Mouse (Mus musculus): ENCODE measurements around the gene Slc12a8. TPM values are rescaled to one million over a fixed set of nuclear protein-coding genes. Genes with fewer than 3 reads are reported as not detected.

Gene Slc12a8
- polyA plus RNA-seq, 2 experiments: 0.94 to 0.97 TPM

GRCm38 (mm10) chr16:33676347-33677312 lies 159.5 kb downstream of the Slc12a8 start:
- Histone ChIP-seq H3K4me3 (replicated peaks; ENCODE audit: low read length) (no peak overlapping the region), H3K9me3 (ENCODE audit: control insufficient read depth, low read length) (no peaks in the 10 kb centered on the region), H3K9ac (ENCODE audit: low read depth, low read length, severe bottlenecking) (no peak overlapping the region), H3K4me1 (ENCODE audit: control insufficient read depth, insufficient read depth, low read length) (no peaks in the 10 kb centered on the region), H3K27me3 (ENCODE audit: control insufficient read depth, insufficient read depth, low read length) (no peaks in the 10 kb centered on the region), H3K4me2 (replicated peaks; ENCODE audit: low read depth, low read length, severe bottlenecking) (no peak overlapping the region), H3K36me3 (ENCODE audit: control insufficient read depth, insufficient read depth, low read length) (no peaks in the 10 kb centered on the region), H3K27ac (replicated peaks; ENCODE audit: low read depth, low read length) (no peak overlapping the region)
- ATAC-seq (ENCODE audit: low FRiP score, low read depth): no peak
- WGBS: 71% methylated on average over 7 of the region's 7 CpGs
- no peak for TF ChIP-seq POLR2A (IDR thresholded peaks at IDR 0.05; ENCODE audit: borderline replicate concordance, extremely low read depth, insufficient read depth, insufficient read length)
- no peak for DNase-seq (ENCODE audit: low spot score)

DNA sequence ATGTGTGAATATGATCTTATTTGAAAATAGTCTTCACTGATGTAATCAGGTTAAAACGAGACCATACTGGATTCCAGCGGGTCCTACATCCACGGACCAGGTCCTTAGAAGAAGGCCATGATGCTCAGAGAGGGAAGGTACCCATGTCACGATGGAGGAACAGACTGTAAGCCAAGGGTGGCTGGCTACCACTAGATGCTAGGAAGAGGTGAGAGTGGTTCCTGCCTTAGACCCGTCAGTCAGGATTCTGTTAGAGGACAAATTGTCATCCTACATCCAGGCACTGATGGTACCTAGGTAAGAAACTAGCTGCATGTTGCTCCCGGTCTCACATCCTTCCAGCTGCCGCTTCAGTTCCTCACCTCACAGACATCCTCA lies 160.2 kb downstream of the Slc12a8 start:
- Histone ChIP-seq H3K27me3 (ENCODE audit: control insufficient read depth, insufficient read depth, low read length) (no peaks in the 10 kb centered on the region), H3K4me3 (replicated peaks; ENCODE audit: low read length) (no peak overlapping the region), H3K4me2 (replicated peaks; ENCODE audit: low read depth, low read length, severe bottlenecking) (no peak overlapping the region), H3K9ac (ENCODE audit: low read depth, low read length, severe bottlenecking) (no peak overlapping the region), H3K9me3 (ENCODE audit: control insufficient read depth, low read length) (no peaks in the 10 kb centered on the region), H3K27ac (replicated peaks; ENCODE audit: low read depth, low read length) (no peak overlapping the region), H3K36me3 (ENCODE audit: control insufficient read depth, insufficient read depth, low read length) (no peaks in the 10 kb centered on the region), H3K4me1 (ENCODE audit: control insufficient read depth, insufficient read depth, low read length) (no peaks in the 10 kb centered on the region)
- 88% methylated on average over 7 of the region's 7 CpGs for WGBS
- no peak for TF ChIP-seq POLR2A (IDR thresholded peaks at IDR 0.05; ENCODE audit: borderline replicate concordance, extremely low read depth, insufficient read depth, insufficient read length)
- no peak for ATAC-seq (ENCODE audit: low FRiP score, low read depth)
- DNase-seq (ENCODE audit: low spot score): no peak

DNA sequence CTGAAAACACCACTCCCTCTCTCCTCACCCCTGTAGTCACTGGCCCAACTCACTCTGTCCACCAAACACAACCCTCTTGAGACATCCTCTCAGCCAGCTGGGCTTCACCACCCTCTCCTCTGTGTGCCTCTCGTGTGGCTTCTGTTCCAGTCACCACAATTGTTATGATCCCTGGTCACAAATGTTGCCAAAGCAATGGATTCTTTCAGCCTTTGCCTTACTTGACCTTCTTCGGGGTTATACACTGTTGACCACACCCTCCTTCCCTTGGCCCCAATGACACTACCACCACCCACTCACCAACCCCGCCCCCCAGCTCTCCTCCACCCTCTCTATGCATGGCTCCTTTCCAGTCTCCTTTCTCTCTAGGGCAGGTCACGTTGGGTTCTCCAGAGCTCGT lies 160.8 kb downstream of the Slc12a8 start:
- H3K4me2 ChIP-seq (replicated peaks; ENCODE audit: low read depth, low read length, severe bottlenecking): no peak overlapping the region
- no peak overlapping the region for H3K9ac ChIP-seq (ENCODE audit: low read depth, low read length, severe bottlenecking)
- no peaks in the 10 kb centered on the region for H3K27me3 ChIP-seq (ENCODE audit: control insufficient read depth, insufficient read depth, low read length)
- 84% methylated on average over 5 of the region's 5 CpGs for WGBS
- ATAC-seq (ENCODE audit: low FRiP score, low read depth) (no peak), DNase-seq (ENCODE audit: low spot score) (no peak)
- TF ChIP-seq POLR2A (IDR thresholded peaks at IDR 0.05; ENCODE audit: borderline replicate concordance, extremely low read depth, insufficient read depth, insufficient read length): no peak
- H3K9me3 ChIP-seq (ENCODE audit: control insufficient read depth, low read length): no peaks in the 10 kb centered on the region
- no peak overlapping the region for H3K27ac ChIP-seq (replicated peaks; ENCODE audit: low read depth, low read length)
- no peaks in the 10 kb centered on the region for H3K36me3 ChIP-seq (ENCODE audit: control insufficient read depth, insufficient read depth, low read length)
- H3K4me1 ChIP-seq (ENCODE audit: control insufficient read depth, insufficient read depth, low read length): no peaks in the 10 kb centered on the region
- H3K4me3 ChIP-seq (replicated peaks; ENCODE audit: low read length): no peak overlapping the region

DNA sequence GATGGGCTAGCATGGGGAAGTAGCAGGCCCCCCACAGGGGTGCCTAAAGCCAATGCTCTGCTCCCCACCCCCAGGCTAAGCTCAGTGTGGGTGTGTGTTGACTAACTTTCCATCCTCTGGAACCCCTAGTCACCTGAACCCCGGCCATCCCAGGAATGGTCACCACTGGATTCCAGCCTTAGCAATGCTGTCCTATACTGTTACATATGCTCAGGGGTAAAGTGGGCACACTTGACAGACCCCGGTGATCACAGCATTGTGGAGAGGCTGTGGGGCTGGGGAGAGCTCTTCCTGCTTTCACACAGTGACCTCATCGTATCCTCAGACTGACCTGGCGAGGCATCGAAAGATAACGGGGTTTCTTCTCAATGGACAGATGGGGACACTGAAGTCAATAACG lies 163.1 kb downstream of the Slc12a8 start:
- WGBS: 90% methylated on average over 7 of the region's 7 CpGs

GRCm38 (mm10) chr16:33680816-33681215 lies 163.7 kb downstream of the Slc12a8 start:
- no peak for TF ChIP-seq POLR2A (IDR thresholded peaks at IDR 0.05; ENCODE audit: borderline replicate concordance, extremely low read depth, insufficient read depth, insufficient read length)
- ATAC-seq (ENCODE audit: low FRiP score, low read depth): no peak
- no peaks in the 10 kb centered on the region for H3K36me3 ChIP-seq (ENCODE audit: control insufficient read depth, insufficient read depth, low read length)
- H3K9ac ChIP-seq (ENCODE audit: low read depth, low read length, severe bottlenecking): no peak overlapping the region
- H3K27me3 ChIP-seq (ENCODE audit: control insufficient read depth, insufficient read depth, low read length): no peaks in the 10 kb centered on the region
- no peak for DNase-seq (ENCODE audit: low spot score)
- no peak overlapping the region for H3K4me2 ChIP-seq (replicated peaks; ENCODE audit: low read depth, low read length, severe bottlenecking)
- 61% methylated on average over 10 of the region's 10 CpGs for WGBS
- peaks cover 9% of the 10 kb centered on the region for H3K4me1 ChIP-seq (ENCODE audit: control insufficient read depth, insufficient read depth, low read length)
- H3K9me3 ChIP-seq (ENCODE audit: control insufficient read depth, low read length): no peaks in the 10 kb centered on the region
- no peak overlapping the region for H3K27ac ChIP-seq (replicated peaks; ENCODE audit: low read depth, low read length)
- no peak overlapping the region for H3K4me3 ChIP-seq (replicated peaks; ENCODE audit: low read length)

More for the DNA sequence above, 163.1 kb downstream of the Slc12a8 start:
- H3K27ac ChIP-seq (replicated peaks; ENCODE audit: low read depth, low read length): no peak overlapping the region
- H3K4me2 ChIP-seq (replicated peaks; ENCODE audit: low read depth, low read length, severe bottlenecking): no peak overlapping the region
- DNase-seq (ENCODE audit: low spot score): no peak
- no peak for TF ChIP-seq POLR2A (IDR thresholded peaks at IDR 0.05; ENCODE audit: borderline replicate concordance, extremely low read depth, insufficient read depth, insufficient read length)
- H3K4me3 ChIP-seq (replicated peaks; ENCODE audit: low read length): no peak overlapping the region
- no peak overlapping the region for H3K9ac ChIP-seq (ENCODE audit: low read depth, low read length, severe bottlenecking)
- ATAC-seq (ENCODE audit: low FRiP score, low read depth): no peak
- no peaks in the 10 kb centered on the region for H3K9me3 ChIP-seq (ENCODE audit: control insufficient read depth, low read length)
- no peaks in the 10 kb centered on the region for H3K36me3 ChIP-seq (ENCODE audit: control insufficient read depth, insufficient read depth, low read length)
- no peaks in the 10 kb centered on the region for H3K27me3 ChIP-seq (ENCODE audit: control insufficient read depth, insufficient read depth, low read length)
- peaks cover 4% of the 10 kb centered on the region; the same call in 1 of the 2 replicates for H3K4me1 ChIP-seq (ENCODE audit: control insufficient read depth, insufficient read depth, low read length)

Measured in limb, embryonic 14.5 days (tissue).